Mouse (Mus musculus) mouse embryonic stem cell (cell line): ENCODE measurements around the gene Ppp1r14b.

Experiments
- in situ Hi-C, 2 experiments: fragments of 300-500 bp; cut with MboI; formaldehyde crosslinking; loops; 1 replicate in 1 of 2; 3 replicates in 1 of 2; pipeline ENCODE4 v1.14.3; 2019 to 2020; ENCODE audit warnings: low sequenced_read_pairs in 2 of 2, low pct_unique_long_range_greater_than_20kb in 1 of 2, mixed read lengths in 1 of 2; ENCODE audit not compliant: unreplicated experiment in 1 of 2

Gene Ppp1r14b

DNA sequence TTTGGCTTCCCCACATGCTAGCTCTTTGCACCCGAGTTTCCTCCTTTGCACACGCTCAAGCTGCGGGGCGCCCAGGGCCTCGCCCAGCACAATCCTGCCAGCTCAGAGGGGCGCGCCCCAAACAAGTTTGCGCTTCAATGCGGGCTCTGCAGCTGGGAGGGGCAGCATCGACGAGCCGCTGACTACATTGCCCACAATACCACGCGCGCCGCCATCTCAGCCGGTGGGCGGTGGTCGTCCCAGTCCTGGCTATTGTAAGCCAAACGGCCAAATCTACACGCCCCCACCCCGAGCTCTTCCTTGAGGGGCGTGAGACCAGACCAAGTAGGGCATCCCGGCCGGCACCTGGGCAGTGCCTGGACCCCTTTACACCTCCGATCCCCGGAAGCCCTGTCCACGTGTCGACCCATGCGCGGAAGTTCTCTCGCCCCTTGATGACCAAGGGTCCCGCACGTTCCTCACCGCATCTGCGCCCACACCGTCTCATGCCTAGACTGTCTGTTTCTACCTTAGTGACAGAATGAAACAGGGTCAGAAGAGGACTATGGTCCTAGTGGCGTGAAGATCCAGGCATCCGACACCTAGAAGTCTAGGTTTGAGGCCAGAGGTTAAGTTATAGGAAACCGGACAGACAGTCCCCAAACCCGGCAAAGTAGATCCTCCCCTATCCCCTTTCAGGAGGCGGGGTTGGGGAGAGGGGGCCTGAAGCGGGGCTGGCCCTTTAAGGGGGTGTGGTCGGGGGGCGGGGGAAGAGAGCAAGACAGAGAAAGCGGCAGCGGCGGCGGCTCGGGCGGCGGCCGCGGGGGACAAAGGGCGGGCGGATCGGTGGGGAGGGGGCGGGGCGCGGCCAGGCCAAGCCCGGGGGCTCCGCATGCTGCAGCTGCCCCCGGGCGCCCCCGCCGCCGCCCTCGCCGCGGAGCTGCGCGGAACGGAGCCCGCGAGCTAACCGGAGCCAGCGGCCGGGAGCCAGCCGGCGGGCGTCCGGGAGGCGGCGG lies at the start of gene Ppp1r14b:
Gene Ppp1r14b, plus strand, starts transcription at position 758 of the 995 bp plus-strand sequence.
- in situ Hi-C loops = no loop called here

DNA sequence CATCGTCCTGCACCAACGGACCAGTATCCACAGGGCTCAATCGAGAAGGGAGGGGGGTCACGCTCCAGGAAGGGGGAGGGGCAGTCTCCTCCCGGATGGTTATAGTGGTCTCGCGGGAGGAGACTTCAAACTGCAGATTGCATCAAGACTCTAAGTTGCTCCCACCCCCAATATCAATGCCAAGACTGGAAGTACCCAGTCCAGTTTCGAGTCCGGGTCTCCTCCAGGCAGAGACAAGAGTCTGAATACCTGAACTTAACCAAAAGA lies 49.5 kb upstream of the Ppp1r14b start, which contains the start of gene Catsperz:
Gene Catsperz, minus strand, starts transcription at position 74 of the 267 bp plus-strand sequence.
- in situ Hi-C loops = no loop called here

GRCm38 (mm10) chr19:6925611-6926329 lies 49.0 kb upstream of the Ppp1r14b start:
- in situ Hi-C loops = no loop called here

DNA sequence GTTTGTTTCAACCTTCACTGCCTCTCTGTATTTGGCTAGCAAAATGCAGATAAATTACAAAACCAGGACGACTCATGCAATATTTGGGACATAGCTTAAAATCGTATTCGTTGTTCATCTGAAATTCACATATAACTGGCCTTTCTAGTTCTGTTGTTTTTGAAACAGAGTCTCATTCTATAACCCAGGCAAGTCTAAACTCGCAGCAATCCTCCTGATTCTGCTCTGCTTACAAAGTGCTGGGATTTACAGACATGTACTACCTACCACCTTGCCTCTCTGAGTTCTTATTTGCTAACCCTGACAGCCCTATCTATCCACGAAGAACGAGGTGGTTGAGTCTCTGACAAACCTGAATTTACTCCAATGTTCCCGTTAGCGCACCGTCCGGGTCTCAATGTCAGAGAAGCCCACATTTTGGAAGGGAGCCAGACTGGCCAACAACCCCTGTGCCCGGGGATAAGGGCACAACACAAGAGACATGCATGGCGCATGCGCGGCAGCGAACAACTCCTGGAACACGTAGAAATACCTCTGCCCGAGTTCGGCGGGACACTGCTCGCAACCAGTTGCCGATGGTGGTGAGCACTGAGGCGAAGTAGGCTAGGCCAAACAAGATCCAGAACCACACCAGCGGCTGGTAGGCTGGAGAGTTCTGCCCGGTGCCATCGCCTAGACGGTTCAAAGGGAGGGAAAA lies 48.1 kb upstream of the Ppp1r14b start:
- in situ Hi-C loops = no loop called here

DNA sequence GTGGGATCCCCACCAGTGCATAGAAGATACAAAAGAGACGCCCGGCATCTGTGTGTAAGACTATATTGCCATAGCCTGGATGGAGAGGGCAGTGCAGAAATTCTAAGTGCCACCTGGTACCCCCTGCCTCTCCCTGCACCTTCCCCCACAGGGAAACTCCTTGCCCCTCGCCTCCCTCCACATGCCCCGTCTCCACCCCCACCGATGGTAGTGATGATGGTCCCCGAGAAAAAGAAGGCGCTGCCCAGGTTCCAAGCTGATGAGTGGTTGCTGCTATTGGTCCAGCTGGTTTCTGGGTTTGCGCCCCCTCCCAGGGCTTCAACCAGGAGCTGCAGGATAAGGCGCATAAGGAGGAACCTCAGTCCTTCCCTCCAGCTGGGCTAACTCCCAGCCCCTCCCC lies 46.7 kb upstream of the Ppp1r14b start:
- in situ Hi-C loops = no loop called here

DNA sequence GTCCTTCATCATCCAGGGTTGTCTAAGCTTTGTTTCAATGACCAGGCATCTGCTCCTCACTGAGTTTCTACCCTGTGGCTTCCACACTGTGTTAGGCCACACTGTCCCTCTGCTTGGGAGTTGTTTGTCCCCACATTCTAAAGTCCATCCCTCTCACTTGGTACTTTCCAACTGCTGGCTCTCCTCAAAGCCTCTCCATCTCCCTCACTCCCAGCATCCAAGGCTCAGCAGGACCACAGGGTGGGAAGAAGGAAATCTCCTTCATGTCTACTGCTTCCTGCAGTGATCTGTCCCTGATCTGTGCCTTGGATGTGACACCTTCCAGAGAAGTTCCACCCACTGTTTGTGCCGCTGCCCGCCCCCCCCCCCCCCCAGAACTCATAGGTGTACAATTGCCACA lies 43.8 kb upstream of the Ppp1r14b start:
- in situ Hi-C loops = no loop called here

DNA sequence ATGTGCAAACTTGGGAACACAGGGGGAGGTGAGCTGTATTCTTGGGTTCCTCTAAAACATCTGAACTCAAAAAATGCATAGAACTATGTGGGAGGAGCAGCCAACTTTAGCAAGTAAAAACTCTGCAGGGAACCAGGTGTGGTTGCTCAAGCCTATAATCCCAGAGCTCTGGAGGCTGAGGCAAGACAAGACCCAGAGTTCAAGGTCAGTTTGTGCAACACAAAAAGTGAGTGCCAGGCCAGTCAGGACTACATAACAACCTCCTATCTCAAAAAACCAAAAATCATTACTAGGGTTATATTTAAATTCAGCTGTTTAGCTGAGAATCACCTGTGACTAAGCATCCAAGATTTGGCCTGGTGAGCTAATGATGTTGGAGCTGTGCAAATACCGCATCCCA lies 42.8 kb upstream of the Ppp1r14b start:
- in situ Hi-C loops = no loop called here

GRCm38 (mm10) chr19:6933102-6933435 lies 41.7 kb upstream of the Ppp1r14b start:
- in situ Hi-C loops = no loop called here

GRCm38 (mm10) chr19:6933436-6934194 lies 41.2 kb upstream of the Ppp1r14b start:
- in situ Hi-C loops = no loop called here

GRCm38 (mm10) chr19:6934195-6934977 lies 40.4 kb upstream of the Ppp1r14b start, which contains the start of gene Kcnk4:
Gene Kcnk4 (minus strand): TSS chr19:6934515.
- in situ Hi-C loops = no loop called here

- in situ Hi-C loops = loop anchor here in 1 of 2 experiments (5.0 kb wide), 1 partner anchor 64 kb away; no protein-coding TSS in a partner anchor
Observed at GRCm38 (mm10) chr19:6936299-6936698, 38.5 kb upstream of the Ppp1r14b start.

DNA sequence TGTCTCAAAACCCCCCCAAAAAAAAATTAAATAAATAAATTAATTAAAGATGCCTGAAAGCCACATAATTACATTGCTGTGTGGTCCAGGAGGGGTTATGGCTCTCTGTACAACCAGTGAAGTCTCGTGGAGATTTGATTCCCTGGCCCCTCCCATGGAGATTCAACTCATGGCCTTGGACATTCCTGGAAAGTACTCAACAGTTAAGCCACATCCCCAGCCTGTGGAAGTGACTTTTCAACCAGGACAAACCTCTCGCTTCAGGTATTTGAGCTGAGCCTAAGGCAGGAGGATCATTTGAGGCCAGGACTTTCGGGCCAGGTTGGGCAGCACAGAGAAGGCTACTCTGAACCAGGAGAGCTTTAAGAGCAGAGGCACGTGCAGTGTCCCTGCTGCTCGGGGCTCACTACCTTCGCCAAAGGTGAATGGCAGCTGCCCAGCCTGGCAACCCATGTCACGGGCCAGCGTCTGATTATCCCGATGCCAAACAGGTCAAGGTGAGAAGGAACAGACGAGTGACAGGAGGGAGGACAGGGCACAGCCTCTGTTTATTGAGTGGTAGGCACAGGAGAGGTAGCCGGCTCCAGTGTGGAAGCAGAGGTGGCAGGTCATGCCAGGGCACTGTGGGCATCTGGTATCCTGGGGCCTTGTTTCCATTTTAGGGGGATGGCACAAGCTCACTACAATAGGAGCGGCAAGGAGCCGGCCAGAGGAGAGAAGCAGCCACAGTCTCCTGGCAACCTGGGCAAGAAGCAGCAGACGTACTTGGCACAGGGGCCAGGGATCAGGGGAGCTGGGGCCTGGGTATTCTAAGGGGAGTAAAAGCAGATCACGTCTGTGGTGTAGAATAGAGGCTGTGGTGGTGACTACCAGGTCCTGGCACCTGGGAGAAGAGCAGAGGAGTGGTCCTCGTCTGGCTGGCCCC lies 37.0 kb upstream of the Ppp1r14b start:
- in situ Hi-C loops = loop anchor here in 1 of 2 experiments (5.0 kb wide), 1 partner anchor 66 kb away; no protein-coding TSS in a partner anchor

DNA sequence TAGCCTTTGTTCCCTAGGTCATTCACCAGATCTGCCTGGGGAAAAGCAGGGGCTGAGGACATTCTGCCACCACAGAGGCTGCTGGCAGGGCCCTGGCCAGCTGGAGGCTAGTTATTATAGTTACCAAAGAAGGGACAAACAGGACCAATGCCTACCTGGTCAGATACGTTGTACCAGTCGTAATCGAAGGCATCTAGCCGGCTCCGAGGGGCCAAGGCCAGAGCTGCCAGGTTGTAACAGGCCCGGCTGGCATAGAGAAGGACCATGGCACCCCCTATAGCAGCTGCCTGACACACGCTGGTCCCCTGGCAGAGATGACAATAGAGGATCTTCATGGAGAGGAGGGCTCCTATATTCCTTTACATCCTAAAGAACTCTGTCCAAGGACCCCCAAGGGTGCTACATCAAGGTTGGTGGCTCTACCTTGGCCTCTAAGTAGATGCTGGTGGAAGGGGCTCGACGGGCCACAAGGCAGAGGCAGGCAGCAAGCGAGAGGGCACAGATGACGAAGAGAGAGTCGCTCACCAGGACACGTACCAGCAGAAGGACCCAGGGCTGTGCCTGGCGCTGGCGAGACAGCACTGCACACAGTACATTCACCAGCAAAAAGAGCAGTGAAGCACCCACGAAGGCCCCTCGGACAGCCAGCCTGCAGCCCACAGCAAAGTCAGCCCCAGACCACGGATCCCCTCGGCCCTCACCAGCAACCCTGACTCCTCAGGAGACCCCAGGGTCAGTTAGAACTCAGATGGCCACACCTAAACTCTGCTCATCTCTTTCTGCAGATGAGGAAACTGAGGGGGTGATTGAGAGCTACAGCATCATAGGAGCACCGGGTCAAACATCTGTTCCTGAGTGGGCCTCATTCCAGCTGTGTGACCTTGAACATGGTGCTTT lies 35.4 kb upstream of the Ppp1r14b start:
- in situ Hi-C loops = loop anchor here in 1 of 2 experiments (5.0 kb wide), 1 partner anchor 67 kb away; no protein-coding TSS in a partner anchor

- in situ Hi-C loops = no loop called here
Observed at GRCm38 (mm10) chr19:6940396-6941351, 34.1 kb upstream of the Ppp1r14b start.
